Mouse (Mus musculus) kidney, embryonic 15.5 days (tissue): ENCODE data around the gene Ccdc115. TPM values are rescaled to one million over a fixed set of nuclear protein-coding genes. Genes with fewer than 3 reads are reported as not detected.

Source experiments
- ATAC-seq: fragments of 200-750 bp; cut with Nextera tagmentation; replicated peaks from 2 replicates; pipeline ENCODE4 v1.8.0; 2017; ENCODE audit warnings: moderate TSS enrichment; ENCODE audit not compliant: low FRiP score
- H3K27ac ChIP-seq: fragments of 300-500 bp; sonication (generic); 2 replicates; pipeline ENCODE4 v1.5.1; 2015; ENCODE audit warnings: mild to moderate bottlenecking, inconsistent platforms
- H3K27me3 ChIP-seq: fragments of 300-500 bp; sonication (generic); 2 replicates; pipeline ENCODE4 v1.6.1; 2015; ENCODE audit warnings: inconsistent platforms
- H3K36me3 ChIP-seq: fragments of 300-500 bp; sonication (generic); 2 replicates; pipeline ENCODE4 v1.6.1; 2015; ENCODE audit warnings: inconsistent platforms
- H3K4me1 ChIP-seq: fragments of 300-500 bp; sonication (generic); 2 replicates; pipeline ENCODE4 v1.6.1; 2015; ENCODE audit warnings: inconsistent platforms
- H3K4me2 ChIP-seq: fragments of 300-500 bp; sonication (generic); 2 replicates; pipeline ENCODE4 v1.6.1; 2015; ENCODE audit warnings: moderate library complexity, mild to moderate bottlenecking, inconsistent platforms
- H3K4me3 ChIP-seq: fragments of 300-500 bp; sonication (generic); replicated peaks from 2 replicates; pipeline ENCODE4 v1.5.1; 2015; ENCODE audit warnings: mild to moderate bottlenecking, inconsistent platforms
- H3K9ac ChIP-seq: fragments of 300-500 bp; sonication (generic); 2 replicates; pipeline ENCODE4 v1.6.1; 2015; ENCODE audit warnings: mild to moderate bottlenecking, inconsistent platforms
- H3K9me3 ChIP-seq: fragments of 300-500 bp; sonication (generic); replicated peaks from 2 replicates; pipeline ENCODE4 v1.6.1; 2016; ENCODE audit warnings: inconsistent platforms
- WGBS: fragments of 180-500 bp; shearing (Covaris S2); methylation state at CpG from one replicate; pipeline ENCODE4 v1.1.7; 2015; ENCODE audit warnings: mixed read lengths; 5-methylcytosine and 5-hydroxymethylcytosine counted together
- polyA plus RNA-seq: library from polyadenylated mRNA; unstranded; fragments of >200 nt; fragmentation: Nextera tagmentation; extraction: Ambion mirVana; gene quantifications from 2 replicates; pipeline ENCODE4 v1.2.1, GENCODE M21; 2015

The Ccdc115 gene
- polyA plus RNA-seq, 1 experiment from 2014 or later = 52.2 TPM

DNA sequence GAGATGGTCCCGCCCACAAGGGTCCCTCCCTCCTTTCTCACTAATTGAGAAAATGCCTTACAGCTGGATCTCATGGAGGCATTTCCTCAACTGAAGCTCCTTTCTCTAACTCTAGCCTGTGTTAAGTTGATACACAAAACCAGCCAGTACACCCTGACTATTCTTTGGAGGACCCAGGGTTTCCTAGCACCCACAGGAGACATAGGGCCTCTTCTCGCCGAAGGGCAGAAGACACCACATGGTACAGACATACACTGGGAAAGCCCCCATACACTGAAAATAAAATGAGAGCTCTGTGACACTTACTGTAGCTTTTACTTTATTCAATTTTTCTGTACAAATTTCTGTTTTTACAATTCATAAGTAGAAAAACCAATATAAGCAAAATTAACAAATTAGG is 3.1 kb downstream of the Ccdc115 start:
- Histone ChIP-seq H3K9ac (no peak overlapping the region), H3K36me3 (peaks cover 24% of the 10 kb centered on the region), H3K4me3 (no peak overlapping the region), H3K4me1 (peaks cover 31% of the 10 kb centered on the region), H3K27ac (no peak overlapping the region), H3K4me2 (no peak overlapping the region), H3K9me3 (peaks cover 11% of the 10 kb centered on the region), H3K27me3 (no peaks in the 10 kb centered on the region)
- ATAC-seq = no peak
- 86% methylated on average over 3 of the region's 3 CpGs for WGBS

DNA sequence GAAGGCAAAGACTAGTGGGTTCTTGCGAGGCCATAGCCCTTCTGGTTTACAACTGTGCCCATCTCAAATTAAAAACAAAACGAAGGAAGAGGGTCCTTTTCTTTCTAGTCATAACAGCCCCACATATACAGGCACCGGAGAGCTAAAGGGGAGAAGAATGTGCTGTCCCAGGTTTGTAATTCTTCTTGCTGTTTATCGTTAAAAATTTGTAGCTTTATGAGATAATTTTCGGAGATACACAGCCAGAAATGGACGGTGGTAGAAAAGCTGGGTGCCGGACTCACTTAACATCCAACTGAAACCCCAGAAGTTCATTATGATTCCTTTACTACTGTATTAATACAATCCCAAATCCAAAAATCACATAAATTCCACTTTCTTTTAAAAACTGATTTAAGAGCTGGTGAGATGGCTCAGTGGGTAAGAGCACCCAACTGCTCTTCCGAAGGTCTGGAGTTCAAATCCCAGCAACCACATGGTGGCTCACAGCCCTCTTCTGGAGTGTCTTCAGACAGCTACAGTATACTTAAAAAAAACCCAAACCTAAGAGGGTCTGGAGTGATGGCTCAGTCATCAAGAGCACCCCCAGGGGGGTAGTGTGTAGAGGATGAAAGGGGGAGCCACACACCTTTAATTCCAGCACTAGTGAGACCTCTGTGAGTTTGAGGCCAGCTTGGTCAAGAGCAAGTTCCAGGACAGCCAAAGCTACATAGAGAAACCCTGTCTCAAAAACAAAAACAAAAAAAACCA is 3.9 kb downstream of the Ccdc115 start:
- H3K4me3 ChIP-seq = peak overlapping the region; percentile 71
- H3K4me1 ChIP-seq = peaks cover 25% of the 10 kb centered on the region
- no peak for ATAC-seq
- peaks cover 19% of the 10 kb centered on the region for H3K9me3 ChIP-seq
- peaks cover 32% of the 10 kb centered on the region for H3K36me3 ChIP-seq
- peak overlapping the region; percentile 70 for H3K4me2 ChIP-seq
- peak overlapping the region; percentile 56 for H3K9ac ChIP-seq
- peak overlapping the region; percentile 82 for H3K27ac ChIP-seq
- WGBS = 29% methylated on average over 8 of the region's 8 CpGs
- no peaks in the 10 kb centered on the region for H3K27me3 ChIP-seq

DNA sequence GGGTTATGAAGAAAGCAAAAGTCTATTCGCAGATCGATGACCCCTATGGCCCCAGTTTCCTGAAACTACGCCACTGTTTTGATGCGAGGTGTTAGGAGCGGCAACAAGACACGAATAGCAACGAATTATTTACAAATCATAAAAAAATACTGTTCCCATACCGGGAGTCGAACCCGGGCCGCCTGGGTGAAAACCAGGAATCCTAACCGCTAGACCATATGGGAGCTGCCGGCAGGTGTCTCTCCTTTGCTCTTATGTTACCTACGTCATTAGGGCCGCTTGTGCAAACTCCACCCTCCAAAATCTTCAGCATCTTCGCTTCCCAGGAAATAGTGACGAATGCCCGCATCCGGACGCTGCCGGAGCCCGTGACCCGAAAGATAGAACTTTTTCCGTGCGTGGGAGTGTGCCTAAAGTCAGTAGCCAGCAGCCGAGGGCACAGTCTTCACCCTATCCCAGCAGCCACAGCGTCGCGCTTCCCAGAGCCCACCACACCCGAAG is 4.8 kb downstream of the Ccdc115 start:
- Histone ChIP-seq H3K4me3 (peak overlapping the region; percentile 71), H3K4me1 (peaks cover 22% of the 10 kb centered on the region), H3K27me3 (no peaks in the 10 kb centered on the region), H3K9ac (peak overlapping the region; percentile 56), H3K9me3 (peaks cover 24% of the 10 kb centered on the region), H3K27ac (peak overlapping the region; percentile 82), H3K4me2 (peak overlapping the region; percentile 70), H3K36me3 (peaks cover 40% of the 10 kb centered on the region)
- WGBS = under 1% methylated on average over 30 of the region's 30 CpGs
- ATAC-seq = peak; percentile 7; the same call in 1 of the 2 replicates

DNA sequence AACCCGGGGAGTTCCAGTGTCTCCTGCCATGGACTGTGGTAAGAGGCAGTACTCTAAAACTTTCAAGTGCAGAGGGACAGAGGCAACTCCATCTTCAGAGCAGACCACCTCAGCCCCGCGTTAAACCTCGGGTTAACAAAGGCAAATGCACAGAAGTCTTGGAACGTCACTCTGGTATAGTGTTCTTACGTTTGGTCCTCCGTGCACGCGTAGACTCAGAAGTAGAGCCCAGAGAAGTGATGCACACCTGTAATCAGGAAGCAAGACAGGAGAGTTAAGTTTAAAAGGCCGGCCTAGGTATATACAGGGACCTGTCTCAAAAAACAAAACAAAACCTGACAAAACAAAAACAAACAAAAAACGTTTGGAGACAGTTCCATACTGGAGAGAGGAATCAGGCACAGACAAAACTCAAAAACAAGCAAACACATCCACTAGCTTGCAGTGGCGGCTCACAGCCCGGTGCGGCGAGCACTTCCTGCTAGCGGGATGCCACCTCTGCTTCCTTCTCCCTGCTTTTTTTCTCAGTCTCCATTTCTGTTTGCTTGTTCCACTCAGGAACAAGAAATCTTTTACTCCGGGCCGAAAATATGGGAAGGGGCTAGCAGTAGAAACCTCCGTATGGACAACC is 5.5 kb downstream of the Ccdc115 start:
- Histone ChIP-seq H3K9ac (peak overlapping the region; percentile 27), H3K4me2 (peak overlapping the region; percentile 70), H3K4me1 (peaks cover 22% of the 10 kb centered on the region), H3K36me3 (peaks cover 42% of the 10 kb centered on the region), H3K9me3 (peaks cover 24% of the 10 kb centered on the region), H3K27ac (0 out of 2 replicates have a peak overlapping the region, but pooled peaks have one; percentile 27), H3K4me3 (peak overlapping the region; percentile 71), H3K27me3 (no peaks in the 10 kb centered on the region)
- 11% methylated on average over 19 of the region's 19 CpGs for WGBS
- no peak; the same call in 1 of the 2 replicates for ATAC-seq

DNA sequence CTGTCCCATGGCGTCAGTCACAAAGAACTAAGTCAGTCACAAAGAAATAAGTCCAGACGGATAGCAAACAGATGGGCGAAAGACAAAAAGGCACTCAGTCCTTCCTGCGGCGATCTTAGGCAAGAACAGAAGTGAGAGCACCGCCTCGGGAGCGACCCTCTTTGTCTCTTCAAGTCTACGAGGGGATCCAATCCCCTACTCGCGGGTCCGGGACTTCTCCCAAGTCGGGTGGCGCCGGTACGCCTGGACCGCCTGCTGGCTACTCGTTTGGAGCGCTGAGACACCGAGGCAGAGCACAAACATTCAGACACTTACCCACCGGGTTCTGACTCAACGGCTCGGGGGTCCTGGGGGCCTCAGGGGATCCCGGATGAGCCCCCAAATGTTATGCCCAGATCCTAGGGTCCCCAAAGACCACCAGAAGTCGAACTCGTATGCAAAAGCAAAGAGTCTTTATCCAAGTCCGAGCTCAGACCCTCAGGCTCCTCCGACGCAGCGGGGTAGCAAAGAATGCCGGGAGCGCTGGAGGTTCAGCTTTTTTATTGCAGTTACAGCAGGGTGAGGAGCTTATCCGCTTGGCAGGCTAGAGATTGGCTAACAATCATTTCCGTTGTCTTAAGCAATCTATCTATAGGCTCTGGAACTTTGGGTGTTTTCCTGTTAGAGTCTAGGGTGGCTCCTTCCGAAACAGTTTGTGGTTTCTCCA is 6.5 kb downstream of the Ccdc115 start:
- Histone ChIP-seq H3K4me3 (peak overlapping the region; percentile 48), H3K4me2 (peak overlapping the region; percentile 70), H3K9me3 (peaks cover 28% of the 10 kb centered on the region), H3K27me3 (no peaks in the 10 kb centered on the region), H3K9ac (peak overlapping the region; percentile 51; the same call in 1 of the 2 replicates), H3K27ac (peak overlapping the region; percentile 54), H3K36me3 (peaks cover 42% of the 10 kb centered on the region), H3K4me1 (peaks cover 15% of the 10 kb centered on the region)
- WGBS = 8% methylated on average over 35 of the region's 35 CpGs
- peak; percentile 22; the same call in 1 of the 2 replicates for ATAC-seq

DNA sequence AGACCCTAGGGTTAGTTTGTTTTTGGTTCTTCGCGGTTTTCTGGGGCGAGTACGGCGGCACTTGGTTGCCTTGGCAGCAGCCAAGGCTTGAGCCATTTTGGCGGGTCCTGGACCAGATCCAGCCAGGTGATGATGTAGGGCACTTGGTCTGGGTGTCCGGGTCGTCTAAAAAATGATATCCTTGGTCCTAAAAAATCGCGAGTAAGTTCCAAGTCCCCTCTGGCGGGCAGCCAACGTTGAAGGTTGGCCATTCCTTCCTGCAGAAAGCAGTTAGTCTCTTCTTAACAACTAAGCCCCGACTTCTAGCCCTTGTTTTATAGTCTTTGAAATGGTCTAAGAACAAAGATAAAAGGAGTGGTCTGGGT is 7.1 kb downstream of the Ccdc115 start:
- 53% methylated on average over 13 of the region's 13 CpGs for WGBS
- no peak overlapping the region for H3K9ac ChIP-seq

DNA sequence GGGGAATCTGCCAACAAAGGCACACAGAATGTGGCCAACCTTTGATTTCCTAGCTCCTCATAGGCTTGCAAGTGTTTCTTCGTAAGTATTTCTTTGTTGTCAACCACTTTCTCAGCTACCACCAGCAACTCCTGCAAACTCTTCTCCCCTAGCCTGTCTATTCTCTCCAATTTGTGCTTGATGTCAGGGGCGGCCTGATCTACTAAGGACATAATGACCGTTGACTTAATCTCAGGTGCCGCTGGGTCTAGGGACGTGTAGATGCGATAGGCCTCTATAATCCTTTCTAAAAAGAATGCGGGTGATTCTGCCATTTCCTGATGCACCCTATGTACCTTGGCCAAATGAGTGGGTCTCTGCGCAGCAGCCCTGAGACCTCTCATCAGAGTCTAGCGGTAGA is 8.0 kb downstream of the Ccdc115 start:
- H3K4me2 ChIP-seq = no peak overlapping the region
- H3K27me3 ChIP-seq = no peaks in the 10 kb centered on the region
- no peak overlapping the region for H3K9ac ChIP-seq
- WGBS = 97% methylated on average over 9 of the region's 9 CpGs
- no peak for ATAC-seq
- H3K36me3 ChIP-seq = peaks cover 28% of the 10 kb centered on the region
- H3K9me3 ChIP-seq = peaks cover 28% of the 10 kb centered on the region
- no peak overlapping the region for H3K4me3 ChIP-seq
- no peak overlapping the region for H3K27ac ChIP-seq
- peaks cover 15% of the 10 kb centered on the region for H3K4me1 ChIP-seq

More for the DNA sequence above, 7.1 kb downstream of the Ccdc115 start:
- Histone ChIP-seq H3K27me3 (no peaks in the 10 kb centered on the region), H3K9me3 (peaks cover 28% of the 10 kb centered on the region), H3K4me2 (peak overlapping the region; percentile 70), H3K36me3 (peaks cover 38% of the 10 kb centered on the region), H3K27ac (peak overlapping the region; percentile 54; the same call in 1 of the 2 replicates), H3K4me3 (peak overlapping the region; percentile 48), H3K4me1 (peaks cover 15% of the 10 kb centered on the region)
- no peak for ATAC-seq

DNA sequence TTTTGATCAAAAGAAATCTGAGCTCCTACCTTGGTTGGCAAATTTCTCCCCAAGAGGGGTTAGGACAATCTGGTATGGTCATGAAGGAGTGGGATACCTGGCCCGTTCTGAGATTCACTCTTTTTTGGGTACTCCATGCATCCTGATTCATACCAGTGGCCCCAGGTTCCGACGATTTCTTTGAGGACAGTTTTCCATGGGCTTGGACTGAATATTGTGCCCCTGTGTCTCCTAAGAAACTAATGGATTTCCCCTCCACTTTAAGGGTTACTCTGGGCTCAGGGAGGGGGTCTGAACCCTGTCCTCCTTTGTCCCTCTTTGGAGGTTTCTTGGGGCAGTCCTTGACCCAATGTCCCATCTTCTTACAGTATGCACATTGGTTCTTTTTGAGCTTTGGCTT is 8.5 kb downstream of the Ccdc115 start:
- no peaks in the 10 kb centered on the region for H3K27me3 ChIP-seq
- peaks cover 27% of the 10 kb centered on the region for H3K36me3 ChIP-seq
- H3K9ac ChIP-seq = no peak overlapping the region
- no peak for ATAC-seq
- 93% methylated on average over 3 of the region's 3 CpGs for WGBS
- H3K9me3 ChIP-seq = peaks cover 28% of the 10 kb centered on the region
- H3K4me1 ChIP-seq = peaks cover 15% of the 10 kb centered on the region
- no peak overlapping the region for H3K4me3 ChIP-seq
- no peak overlapping the region for H3K27ac ChIP-seq
- no peak overlapping the region for H3K4me2 ChIP-seq

DNA sequence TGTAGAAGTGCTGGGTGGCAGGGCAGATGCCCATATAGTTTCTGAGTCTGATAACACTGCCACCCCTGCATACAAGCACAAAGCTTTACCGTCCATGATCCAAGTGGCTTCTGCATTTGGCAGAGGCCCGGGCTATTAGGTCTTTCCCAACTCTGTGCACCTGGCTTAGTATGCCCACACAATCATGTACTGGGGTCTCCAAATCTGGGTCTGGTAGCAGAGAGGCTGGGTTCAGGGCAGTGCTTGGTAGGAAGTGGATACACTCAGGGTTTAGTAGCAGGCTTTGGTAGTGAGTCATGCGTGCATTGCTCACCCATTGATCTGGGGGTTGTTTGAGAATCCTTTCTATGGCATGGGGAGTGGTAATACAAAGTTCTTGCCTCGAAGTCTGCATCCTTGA is 10.2 kb downstream of the Ccdc115 start:
- Histone ChIP-seq H3K27ac (no peak overlapping the region), H3K4me2 (no peak overlapping the region), H3K4me3 (no peak overlapping the region), H3K9me3 (peaks cover 28% of the 10 kb centered on the region), H3K27me3 (no peaks in the 10 kb centered on the region), H3K36me3 (peaks cover 27% of the 10 kb centered on the region), H3K9ac (no peak overlapping the region), H3K4me1 (peaks cover 11% of the 10 kb centered on the region)
- ATAC-seq = no peak
- WGBS = 93% methylated on average over 4 of the region's 4 CpGs

DNA sequence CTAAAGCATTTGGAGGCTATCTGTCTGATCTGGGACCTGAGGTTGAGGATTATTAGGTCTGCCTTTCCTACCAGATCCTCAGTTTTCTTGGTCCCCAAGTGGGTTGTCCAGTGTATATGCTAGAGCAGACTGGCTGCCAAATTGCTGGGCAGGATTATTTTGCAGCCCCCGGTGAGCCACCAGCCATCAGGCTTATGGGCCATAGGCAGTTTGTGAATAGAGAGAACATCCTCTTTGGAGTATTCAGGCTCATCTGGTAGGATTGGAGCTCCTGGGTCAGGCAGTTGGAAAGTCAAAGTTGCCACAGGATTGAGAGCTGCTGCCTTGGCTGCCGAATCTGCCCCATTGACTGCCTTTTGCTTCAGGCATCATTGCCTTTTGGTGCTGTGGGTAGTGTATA is 11.0 kb downstream of the Ccdc115 start:
- H3K9me3 ChIP-seq = peaks cover 28% of the 10 kb centered on the region
- no peak overlapping the region for H3K4me3 ChIP-seq
- H3K27me3 ChIP-seq = no peaks in the 10 kb centered on the region
- no peak overlapping the region for H3K4me2 ChIP-seq
- H3K4me1 ChIP-seq = peaks cover 4% of the 10 kb centered on the region
- WGBS = 87% methylated on average over 2 of the region's 2 CpGs
- no peak overlapping the region for H3K9ac ChIP-seq
- peaks cover 27% of the 10 kb centered on the region for H3K36me3 ChIP-seq
- ATAC-seq = no peak
- H3K27ac ChIP-seq = no peak overlapping the region

DNA sequence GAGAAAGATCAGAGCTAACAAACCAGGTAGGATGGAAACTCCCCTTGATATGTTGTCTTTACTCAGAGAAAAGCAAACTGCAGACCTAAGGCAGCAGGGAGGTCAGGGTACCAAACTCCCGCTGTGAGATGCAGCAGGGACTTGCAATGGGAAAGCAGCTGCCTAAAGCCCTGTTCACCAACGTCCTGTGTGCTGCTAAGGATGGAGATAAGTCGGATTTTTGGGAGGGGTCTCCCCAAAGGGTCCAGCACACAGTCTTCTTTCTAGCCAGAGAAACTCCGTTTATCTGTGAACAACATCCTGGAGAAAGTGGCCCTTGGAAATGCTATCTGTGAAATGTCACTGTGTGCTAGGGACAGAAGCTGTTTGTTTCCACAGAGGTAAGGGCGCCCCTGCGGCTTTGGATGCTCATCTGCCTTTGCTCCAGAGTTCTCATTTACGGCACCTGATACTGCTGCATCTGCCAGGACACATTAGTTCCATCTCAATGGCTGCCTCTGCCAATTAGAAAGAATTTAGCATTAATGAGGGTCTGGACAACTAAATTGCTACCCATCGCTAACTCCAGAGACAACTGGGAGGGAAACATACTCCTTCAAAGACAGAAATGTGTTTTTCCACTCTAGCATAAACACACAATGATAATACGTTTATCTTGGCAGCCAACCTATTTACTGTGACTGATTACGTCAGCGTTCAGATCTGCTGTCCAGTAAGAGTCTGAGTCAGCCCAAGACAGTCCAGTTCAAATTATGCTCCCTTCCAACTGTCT is 40.1 kb downstream of the Ccdc115 start:
- Histone ChIP-seq H3K27me3 (no peaks in the 10 kb centered on the region), H3K9ac (no peak overlapping the region), H3K4me3 (no peak overlapping the region), H3K27ac (no peak overlapping the region), H3K4me2 (no peak overlapping the region), H3K4me1 (peaks cover 17% of the 10 kb centered on the region), H3K36me3 (no peaks in the 10 kb centered on the region), H3K9me3 (no peaks in the 10 kb centered on the region)
- WGBS = 25% methylated on average over 11 of the region's 11 CpGs
- peak; percentile 59; the same call in 1 of the 2 replicates for ATAC-seq
